Mouse (Mus musculus) liver, embryonic 14.5 days (tissue): Measurements from ENCODE around the gene Tpi1. TPM values are rescaled to one million over a fixed set of nuclear protein-coding genes. Genes with fewer than 3 reads are reported as not detected.
"Not testable (repeated sequence)": the region's sequence is repeated elsewhere in the genome, so short reads cannot be mapped to it uniquely, and the experiment has no call there.

Source experiments
- ATAC-seq: fragments of 200-750 bp; cut with Nextera tagmentation; 2 replicates; pipeline ENCODE4 v1.8.0; 2017; ENCODE audit warnings: moderate number of reproducible peaks, mild to moderate bottlenecking, moderate library complexity; ENCODE audit not compliant: insufficient read depth
- DNase-seq, 3 experiments: peaks; one replicate each; pipeline ENCODE4 v3.0.0-alpha.2; 2012 to 2013; ENCODE audit warnings: low read depth in 3 of 3, low spot score in 3 of 3
- H3K27ac ChIP-seq: fragments of 300-500 bp; sonication (generic); 2 replicates; pipeline ENCODE4 v1.5.1; 2014; ENCODE audit warnings: moderate library complexity, mild to moderate bottlenecking, control low read depth, inconsistent platforms
- H3K27me3 ChIP-seq: fragments of 300-500 bp; sonication (generic); 2 replicates; pipeline ENCODE4 v1.6.1; 2014; ENCODE audit warnings: mild to moderate bottlenecking, low read length, moderate library complexity; ENCODE audit not compliant: control insufficient read depth, insufficient read depth
- H3K36me3 ChIP-seq: fragments of 300-500 bp; sonication (generic); replicated peaks from 2 replicates; pipeline ENCODE4 v1.6.1; 2014; ENCODE audit warnings: low read depth; ENCODE audit not compliant: control insufficient read depth, insufficient read depth
- H3K4me1 ChIP-seq, 2 experiments: fragments of 200-500 bp in 1 of 2; fragments of 300-500 bp in 1 of 2; sonication (generic) in 1 of 2; replicated peaks; 2 replicates each; pipeline ENCODE4 v1.6.1; 2012 to 2014; ENCODE audit warnings: antibody characterized with exemption in 1 of 2, inconsistent platforms in 1 of 2, low read length in 1 of 2; ENCODE audit not compliant: control insufficient read depth in 2 of 2, insufficient read depth in 2 of 2
- H3K4me2 ChIP-seq: fragments of 300-500 bp; sonication (generic); 2 replicates; pipeline ENCODE4 v1.6.1; 2014; ENCODE audit warnings: low read depth, mild to moderate bottlenecking, control low read depth, moderate library complexity
- H3K4me3 ChIP-seq, 2 experiments: fragments of 200-500 bp in 1 of 2; fragments of 300-500 bp in 1 of 2; sonication (generic) in 1 of 2; 2 replicates each; pipeline ENCODE4 v1.5.1; 2012 to 2014; ENCODE audit warnings: low read depth in 2 of 2, low read length in 2 of 2, mild to moderate bottlenecking in 2 of 2, control low read depth in 1 of 2, inconsistent platforms in 1 of 2, moderate library complexity in 1 of 2; ENCODE audit not compliant: insufficient read depth in 1 of 2
- H3K9ac ChIP-seq: fragments of 300-500 bp; sonication (generic); replicated peaks from 2 replicates; pipeline ENCODE4 v1.6.1; 2014; ENCODE audit warnings: mild to moderate bottlenecking, control low read depth, moderate library complexity
- H3K9me3 ChIP-seq: fragments of 300-500 bp; sonication (generic); 2 replicates; pipeline ENCODE4 v1.6.1; 2016; ENCODE audit warnings: low read length, mixed read lengths; ENCODE audit not compliant: control insufficient read depth
- CTCF ChIP-seq: IDR thresholded peaks from 2 replicates; pipeline ENCODE4 v1.5.1; 2016; ENCODE audit warnings: antibody characterized with exemption, low read depth, control low read depth
- EP300 ChIP-seq: IDR thresholded peaks from 2 replicates; pipeline ENCODE4 v1.6.1; 2016; ENCODE audit warnings: antibody characterized with exemption, low read depth
- WGBS: fragments of 180-500 bp; shearing (Covaris S2); extraction: QIAGEN DNeasy Blood & Tissue Kit; methylation state at CpG from one replicate; pipeline ENCODE4 v1.1.7; 2014; ENCODE audit not compliant: insufficient replicate concordance; 5-methylcytosine and 5-hydroxymethylcytosine counted together
- polyA plus RNA-seq, 2 experiments: library from polyadenylated mRNA; depleted of rRNA in 1 of 2; stranded (reverse) in 1 of 2; unstranded in 1 of 2; fragments of >200 nt; fragmentation: Nextera tagmentation in 1 of 2; extraction: Ambion mirVana in 1 of 2; gene quantifications; 2 replicates each; pipeline versions ENCODE4 v1.2.1 to v1.2.3; 2012 to 2014

Tpi1 gene
- polyA plus RNA-seq, 2 experiments: 292 to 420 TPM

DNA sequence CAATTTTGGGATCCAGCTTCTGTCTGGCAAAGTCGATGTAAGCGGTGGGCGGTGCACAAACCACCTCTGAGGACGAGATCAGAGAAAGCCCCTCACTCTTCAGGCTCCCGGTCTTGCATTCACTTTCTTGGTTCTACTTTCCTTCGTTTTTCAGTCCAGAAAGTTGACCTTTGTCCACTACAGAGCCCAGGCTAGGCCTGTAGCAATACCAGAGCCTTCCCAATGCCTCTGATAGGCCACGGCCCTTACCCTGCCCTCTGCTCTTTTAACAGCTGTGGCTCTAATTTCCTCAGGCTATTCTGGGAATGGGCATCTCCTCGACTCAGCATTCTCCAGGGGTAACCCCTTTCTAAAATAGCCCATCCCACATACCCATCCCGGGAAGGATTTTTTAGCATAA lies 1.2 kb downstream of the Tpi1 start:
- Histone ChIP-seq H3K36me3 (peaks cover 26% of the 10 kb centered on the region), H3K9ac (peak overlapping the region; percentile 90), H3K9me3 (no peaks in the 10 kb centered on the region), H3K4me2 (peak overlapping the region; percentile 88), H3K27ac (peak overlapping the region; percentile 84), H3K4me1 (peaks cover 17 to 28% of the 10 kb centered on the region in 2 experiments), H3K4me3 (peak overlapping the region; percentile 89 to 94), H3K27me3 (no peaks in the 10 kb centered on the region)
- TF ChIP-seq EP300: no peak
- no peak for TF ChIP-seq CTCF
- WGBS: 24% methylated on average over 9 of the region's 9 CpGs
- no peak for ATAC-seq
- DNase-seq: no peak

DNA sequence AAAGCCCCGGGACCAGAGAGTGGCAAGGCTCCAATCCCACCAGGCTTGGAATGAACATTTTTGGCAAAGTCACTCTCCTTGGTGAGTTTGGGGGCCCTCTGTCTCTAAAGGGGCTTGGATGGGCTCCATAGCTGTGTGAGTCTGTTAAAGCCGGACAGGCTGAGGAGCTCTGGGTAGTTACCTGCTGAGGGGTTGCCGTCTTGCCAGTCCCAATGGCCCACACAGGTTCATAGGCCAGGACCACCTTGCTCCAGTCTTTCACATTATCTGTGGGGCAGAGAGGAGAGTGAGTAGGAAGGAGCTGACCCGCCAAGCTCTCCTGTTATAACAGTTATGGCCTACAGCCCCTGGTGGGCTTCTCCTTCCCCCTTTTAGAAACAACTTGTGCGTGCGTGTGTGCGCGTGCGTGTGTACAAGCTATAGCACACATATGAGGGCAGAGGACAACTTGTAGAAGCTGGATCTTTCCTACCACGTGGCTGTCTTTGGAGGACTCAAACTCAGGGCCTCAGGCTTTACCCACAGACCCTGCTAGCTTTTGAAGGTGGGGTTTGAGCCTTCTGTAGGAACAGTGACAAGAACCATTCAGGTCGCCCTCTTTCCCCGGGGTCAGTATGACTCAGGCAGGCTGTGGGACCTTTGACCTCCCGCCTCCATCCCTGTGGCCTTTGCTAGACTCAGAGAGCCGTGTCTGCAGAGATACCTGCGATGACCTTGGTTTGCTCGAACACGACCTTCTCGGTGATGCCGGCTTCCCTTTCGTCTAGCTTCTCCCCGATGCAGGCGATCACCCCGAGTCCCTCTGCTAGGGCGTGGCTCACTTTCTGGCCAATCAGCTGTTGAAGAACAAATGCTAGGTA lies 2.2 kb downstream of the Tpi1 start:
- Histone ChIP-seq H3K27ac (peak overlapping the region; percentile 22), H3K9ac (peak overlapping the region; percentile 90), H3K27me3 (no peaks in the 10 kb centered on the region), H3K9me3 (no peaks in the 10 kb centered on the region), H3K4me2 (peak overlapping the region; percentile 88), H3K36me3 (peaks cover 23% of the 10 kb centered on the region), H3K4me3 (peak overlapping the region; percentile 89 to 94), H3K4me1 (peaks cover 17 to 29% of the 10 kb centered on the region in 2 experiments)
- TF ChIP-seq EP300 (no peak), CTCF (no peak)
- ATAC-seq (no peak), DNase-seq (no peak)
- 74% methylated on average over 24 of the region's 24 CpGs for whole genome bisulfite sequencing

DNA sequence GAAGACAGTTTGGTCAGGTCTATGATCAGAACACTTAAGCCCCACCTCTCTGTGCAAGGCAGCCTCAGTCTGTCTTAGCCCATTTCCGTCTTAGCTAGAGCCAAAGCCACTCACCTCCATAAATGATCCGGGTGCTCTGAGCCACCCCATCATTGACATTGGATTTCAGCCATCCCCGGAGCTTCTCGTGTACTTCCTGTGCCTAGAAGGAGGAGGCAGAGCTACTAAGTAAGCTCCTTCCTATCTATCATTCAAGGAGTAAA lies 2.8 kb downstream of the Tpi1 start:
- no peak for ATAC-seq
- DNase-seq: no peak
- no peak for TF ChIP-seq EP300
- TF ChIP-seq CTCF: no peak

DNA sequence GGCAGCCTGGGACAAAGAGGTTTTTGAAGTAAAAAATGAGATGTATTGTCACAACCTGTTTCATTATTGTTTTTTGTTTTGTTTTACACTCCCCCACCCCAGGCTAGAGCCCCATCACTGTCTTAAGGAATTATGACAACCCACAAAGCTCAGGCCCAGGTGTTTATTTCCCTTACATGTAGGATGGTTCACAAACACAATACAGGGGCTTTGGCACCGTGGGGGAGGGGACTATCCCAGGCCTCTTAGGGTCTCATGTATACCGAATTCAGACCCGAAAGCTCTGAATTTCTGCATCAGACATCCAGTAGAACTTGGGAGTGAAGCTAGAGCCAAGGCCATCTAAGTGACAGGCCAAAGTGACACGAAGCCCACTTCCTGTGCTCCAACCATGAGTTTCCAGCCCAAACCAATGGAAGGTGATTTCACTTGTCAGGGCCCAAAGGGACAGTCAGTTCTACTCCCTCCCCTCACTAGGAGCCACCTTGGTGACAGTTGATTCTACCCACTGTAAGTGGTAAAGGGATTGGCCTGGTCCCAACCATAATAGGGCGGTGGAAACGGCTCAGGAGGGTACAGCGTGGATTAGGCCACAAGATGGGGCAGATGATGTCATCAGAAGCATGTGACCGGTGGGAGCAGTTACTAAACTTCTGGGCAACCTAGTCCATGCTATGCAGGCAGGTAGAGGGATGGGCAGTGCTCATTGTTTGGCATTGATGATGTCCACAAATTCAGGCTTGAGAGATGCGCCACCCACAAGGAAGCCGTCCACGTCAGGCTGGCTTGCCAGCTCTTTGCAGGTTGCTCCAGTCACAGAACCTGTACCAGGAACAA lies 3.3 kb downstream of the Tpi1 start:
- Histone ChIP-seq H3K4me2 (peak overlapping the region; percentile 87; the same call in 1 of the 2 replicates), H3K4me1 (peaks cover 25 to 38% of the 10 kb centered on the region in 2 experiments), H3K36me3 (peaks cover 22% of the 10 kb centered on the region)
- DNase-seq, ATAC-seq, H3K27me3 ChIP-seq, H3K4me3 ChIP-seq, H3K9me3 ChIP-seq, H3K9ac ChIP-seq, H3K27ac ChIP-seq: not testable (repeated sequence)
- 78% methylated on average over 11 of the region's 11 CpGs for WGBS

More for the DNA sequence above, 2.8 kb downstream of the Tpi1 start:
- H3K4me2 ChIP-seq: no peak overlapping the region
- H3K27ac ChIP-seq: no peak overlapping the region
- H3K27me3 ChIP-seq: no peaks in the 10 kb centered on the region
- H3K4me1 ChIP-seq: peaks cover 20 to 32% of the 10 kb centered on the region in 2 experiments
- 85% methylated on average over 4 of the region's 4 CpGs for WGBS
- peaks cover 22% of the 10 kb centered on the region for H3K36me3 ChIP-seq
- no peaks in the 10 kb centered on the region for H3K9me3 ChIP-seq
- no peak overlapping the region for H3K4me3 ChIP-seq
- no peak overlapping the region for H3K9ac ChIP-seq
